Mouse (Mus musculus) CH12.LX (cell line): ENCODE results near the gene Fdxr.

Experiments
- EP300 ChIP-seq: IDR thresholded peaks from 2 replicates; pipeline ENCODE4 v1.6.1; 2011; ENCODE audit warnings: low read length, improper control_type of control experiment
- HCFC1 ChIP-seq: IDR thresholded peaks from 2 replicates; pipeline ENCODE4 v1.6.1; 2012; ENCODE audit warnings: low read depth, mild to moderate bottlenecking, inconsistent platforms, low read length, improper control_type of control experiment
- NELFE ChIP-seq: IDR thresholded peaks from 2 replicates; pipeline ENCODE4 v1.6.1; 2011; ENCODE audit warnings: low read depth, low read length, improper control_type of control experiment
- RAD21 ChIP-seq: IDR thresholded peaks from 2 replicates; pipeline ENCODE4 v1.6.1; 2011; ENCODE audit warnings: low read depth, mild to moderate bottlenecking, low read length, improper control_type of control experiment, moderate library complexity
- ZNF384 ChIP-seq: IDR thresholded peaks from 2 replicates; pipeline ENCODE4 v1.6.1; 2012; ENCODE audit warnings: low read depth, low read length, improper control_type of control experiment, inconsistent platforms

DNA sequence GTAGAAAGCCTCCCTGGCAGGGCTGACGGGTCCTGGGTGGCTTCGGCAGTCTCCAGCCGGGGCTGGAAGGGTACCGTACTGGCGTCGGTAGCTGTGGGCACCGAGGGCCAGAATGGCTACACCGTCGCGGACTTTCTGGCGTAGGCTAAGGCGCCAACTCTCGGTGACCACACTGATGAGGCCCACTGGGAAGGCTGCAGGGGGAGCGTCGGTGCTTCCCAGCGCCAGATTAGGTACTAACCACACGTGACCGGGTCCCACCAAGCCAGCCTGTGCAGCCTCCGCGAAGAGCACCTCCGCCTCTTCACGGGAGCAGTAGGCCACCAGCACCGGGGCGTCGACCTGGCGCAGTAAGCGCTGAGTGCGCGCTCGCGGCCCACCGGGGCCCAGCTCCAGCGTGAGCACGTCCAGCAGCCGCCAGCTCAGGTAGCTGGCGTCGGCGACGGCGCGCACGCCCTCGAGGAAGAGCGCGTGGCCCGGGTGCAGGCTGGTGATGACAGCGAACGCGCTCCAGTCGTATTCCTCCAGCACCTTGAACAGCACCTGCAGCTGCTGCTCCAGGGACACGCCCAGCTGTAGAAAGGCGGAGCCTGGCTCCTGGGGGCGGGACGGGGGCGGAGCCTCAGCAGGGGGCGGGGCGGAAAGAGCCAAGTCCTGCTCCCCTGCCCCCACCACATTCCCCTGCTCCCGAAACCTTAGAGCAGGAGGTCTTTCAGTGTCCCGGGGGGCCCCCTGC is 18.9 kb downstream of the Fdxr start:
- TF ChIP-seq ZNF384 (no peak), HCFC1 (no peak), RAD21 (no peak), EP300 (no peak), NELFE (no peak)
